Mouse (Mus musculus) bone marrow, adult 2 months (tissue): ENCODE measurements around the gene Dcp1b.

Experiments
- CTCF ChIP-seq: fragments of 200-500 bp; IDR thresholded peaks from 2 replicates; pipeline ENCODE4 v1.5.1; 2011; ENCODE audit warnings: low read length, control low read depth; ENCODE audit not compliant: control insufficient read depth, insufficient read depth
- POLR2A ChIP-seq: fragments of 200-500 bp; IDR thresholded peaks from 2 replicates; pipeline ENCODE4 v1.6.1; 2011; ENCODE audit warnings: low read depth, mild to moderate bottlenecking, control low read depth, low read length, borderline replicate concordance; ENCODE audit not compliant: control insufficient read depth

GRCm38 (mm10) chr6:119225226-119225625 is 50.2 kb downstream of the Dcp1b start:
- TF ChIP-seq CTCF: no peak
- TF ChIP-seq POLR2A: no peak
